Comparison of ENCODE assay signal across 7 mouse cellular contexts in the genomic region with DNA sequence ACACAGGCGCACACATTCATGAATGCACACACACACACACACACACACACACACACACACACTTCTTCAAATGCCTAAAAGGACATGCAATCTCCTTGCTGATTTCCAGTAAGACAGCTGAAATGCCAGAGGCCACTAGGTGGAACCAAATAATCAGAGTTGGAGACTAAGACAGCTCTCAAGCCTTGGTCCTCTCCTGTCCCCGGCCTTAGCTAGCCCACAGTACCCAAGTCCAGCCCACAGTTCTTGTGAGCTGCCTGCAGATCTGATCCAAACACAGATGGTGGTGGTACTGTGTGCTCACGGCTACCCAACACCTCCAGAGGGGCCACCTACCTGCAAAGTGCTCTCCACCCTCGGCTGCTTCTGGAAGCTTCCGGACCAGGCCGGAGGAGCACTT. TPM values are rescaled to one million over a fixed set of nuclear protein-coding genes. Genes with fewer than 3 reads are reported as not detected.
A peak's percentile ranks its signal among the peaks of the same experiment; 100 is the strongest.
DNase-seq lines count a peak whose midpoint lies in the region; ATAC-seq lines count a peak whose summit lies in the region.

No protein-coding gene starts in this region.

- H3K27ac ChIP-seq in embryonic facial prominence, embryonic 15.5 days (replicated peaks), result no peak overlapping the region
- no peak overlapping the region for H3K27ac ChIP-seq in hindbrain, embryonic 11.5 days (ENCODE audit: low read depth, low read length)
- no peak overlapping the region for H3K27ac ChIP-seq in stomach, embryonic 16.5 days (ENCODE audit: low read length)

- no peaks in the 10 kb centered on the region for H3K27me3 ChIP-seq in embryonic facial prominence, embryonic 15.5 days
- no peaks in the 10 kb centered on the region for H3K27me3 ChIP-seq in hindbrain, embryonic 11.5 days (ENCODE audit: control insufficient read depth, insufficient read depth, low read length)
- H3K27me3 ChIP-seq in stomach, embryonic 16.5 days (ENCODE audit: control insufficient read depth, insufficient read depth, low read length), result no peaks in the 10 kb centered on the region

- H3K9ac ChIP-seq in embryonic facial prominence, embryonic 15.5 days, result no peak overlapping the region
- no peak overlapping the region for H3K9ac ChIP-seq in hindbrain, embryonic 11.5 days (ENCODE audit: low read depth, low read length)
- no peak overlapping the region for H3K9ac ChIP-seq in stomach, embryonic 16.5 days (ENCODE audit: low read length)

- no peaks in the 10 kb centered on the region for H3K9me3 ChIP-seq in embryonic facial prominence, embryonic 15.5 days (replicated peaks)
- H3K9me3 ChIP-seq in hindbrain, embryonic 11.5 days (ENCODE audit: control insufficient read depth, low read length), result no peaks in the 10 kb centered on the region
- no peaks in the 10 kb centered on the region for H3K9me3 ChIP-seq in stomach, embryonic 16.5 days (replicated peaks; ENCODE audit: control insufficient read depth, low read length)

- H3K36me3 ChIP-seq in embryonic facial prominence, embryonic 15.5 days, result no peaks in the 10 kb centered on the region
- no peaks in the 10 kb centered on the region for H3K36me3 ChIP-seq in hindbrain, embryonic 11.5 days (ENCODE audit: control insufficient read depth, insufficient read depth, low read length)
- no peaks in the 10 kb centered on the region for H3K36me3 ChIP-seq in stomach, embryonic 16.5 days (ENCODE audit: control insufficient read depth, insufficient read depth, low read length)

- H3K4me2 ChIP-seq in embryonic facial prominence, embryonic 15.5 days (replicated peaks), result no peak overlapping the region
- no peak overlapping the region for H3K4me2 ChIP-seq in hindbrain, embryonic 11.5 days (replicated peaks; ENCODE audit: low read depth, low read length)
- no peak overlapping the region for H3K4me2 ChIP-seq in stomach, embryonic 16.5 days (ENCODE audit: low read depth, low read length)

- ATAC-seq in embryonic facial prominence, embryonic 15.5 days (ENCODE audit: insufficient number of reproducible peaks, low FRiP score, low TSS enrichment, low read depth), result peak; percentile 56; the same call in 1 of the 2 replicates
- ATAC-seq in hindbrain, embryonic 11.5 days (ENCODE audit: low FRiP score), result peak; percentile 40; the same call in 1 of the 2 replicates
- ATAC-seq in stomach, embryonic 16.5 days (ENCODE audit: insufficient read depth, low FRiP score), result peak; percentile 79

- 51% methylated on average over 6 of the region's 6 CpGs for WGBS in embryonic facial prominence, embryonic 15.5 days
- WGBS in hindbrain, embryonic 11.5 days, result 60% methylated on average over 6 of the region's 6 CpGs
- WGBS in stomach, embryonic 16.5 days, result 40% methylated on average over 6 of the region's 6 CpGs

- no peak overlapping the region for H3K4me3 ChIP-seq in embryonic facial prominence, embryonic 15.5 days (replicated peaks)
- H3K4me3 ChIP-seq in hindbrain, embryonic 11.5 days (ENCODE audit: low read depth, low read length), result no peak overlapping the region
- no peak overlapping the region for H3K4me3 ChIP-seq in stomach, embryonic 16.5 days (replicated peaks; ENCODE audit: low read length)

- H3K4me1 ChIP-seq in embryonic facial prominence, embryonic 15.5 days, result 0 out of 2 replicates have a peak, but pooled peaks cover 5% of the 10 kb centered on the region
- H3K4me1 ChIP-seq in hindbrain, embryonic 11.5 days (replicated peaks; ENCODE audit: control insufficient read depth, insufficient read depth, low read length), result no peaks in the 10 kb centered on the region
- H3K4me1 ChIP-seq in stomach, embryonic 16.5 days (ENCODE audit: control insufficient read depth, insufficient read depth, low read length), result peaks cover 6% of the 10 kb centered on the region; the same call in 1 of the 2 replicates

- peak; percentile 91 for DNase-seq in ES-CJ7 (ENCODE audit: low read depth, low spot score)
- peak; percentile 77 for DNase-seq in adrenal gland, postnatal 10 days
- peak; percentile 73 for DNase-seq in hindbrain, embryonic 11.5 days (ENCODE audit: low spot score)
- DNase-seq in layer of hippocampus, postnatal 10 days (ENCODE audit: low spot score in 2 of 2), result peak; percentile 71 to 78
- peak; percentile 66 for DNase-seq in mesoderm, embryonic 11.5 days (ENCODE audit: low read depth, low spot score)

RNA-seq across cellular contexts. Expression of a gene that starts 4.5 kb away (rescaled TPM):
- total RNA-seq in adrenal gland, postnatal 10 days (2021), result 1 to 10 TPM; 1.3 to 2.8 TPM
- polyA plus RNA-seq in embryonic facial prominence, embryonic 15.5 days (2015; fragmentation: Nextera tagmentation; extraction: Ambion mirVana), result 0.16 TPM in 1 of 2 replicates, not detected in the other
- polyA plus RNA-seq in hindbrain, embryonic 11.5 days (2014; fragmentation: Nextera tagmentation; extraction: Ambion mirVana), result not detected in 2 replicates
- 100 to 1,000 TPM; 120 to 129 TPM for total RNA-seq in layer of hippocampus, postnatal 10 days (2021)
- polyA plus RNA-seq in stomach, embryonic 16.5 days (2015; fragmentation: Nextera tagmentation; extraction: Ambion mirVana), result 0.90 and 1.3 TPM in 2 replicates

RNA-seq across cellular contexts. Expression of a gene that starts 25.4 kb away (rescaled TPM):
- total RNA-seq in adrenal gland, postnatal 10 days (2021), result 10 to 100 TPM; 49.2 to 57.7 TPM
- polyA plus RNA-seq in embryonic facial prominence, embryonic 15.5 days (2015; fragmentation: Nextera tagmentation; extraction: Ambion mirVana), result 77.8 and 85.7 TPM in 2 replicates
- 84.5 and 84.6 TPM in 2 replicates for polyA plus RNA-seq in hindbrain, embryonic 11.5 days (2014; fragmentation: Nextera tagmentation; extraction: Ambion mirVana)
- 100 to 1,000 TPM; 393 to 420 TPM for total RNA-seq in layer of hippocampus, postnatal 10 days (2021)
- 35.3 and 37.6 TPM in 2 replicates for polyA plus RNA-seq in stomach, embryonic 16.5 days (2015; fragmentation: Nextera tagmentation; extraction: Ambion mirVana)

RNA-seq across cellular contexts. Expression of a gene that starts 39.5 kb away (rescaled TPM):
- total RNA-seq in adrenal gland, postnatal 10 days (2021), result 1 to 10 TPM; 1.8 to 2.5 TPM
- polyA plus RNA-seq in embryonic facial prominence, embryonic 15.5 days (2015; fragmentation: Nextera tagmentation; extraction: Ambion mirVana), result 2.6 and 2.8 TPM in 2 replicates
- polyA plus RNA-seq in hindbrain, embryonic 11.5 days (2014; fragmentation: Nextera tagmentation; extraction: Ambion mirVana), result 1.3 and 2.1 TPM in 2 replicates
- total RNA-seq in layer of hippocampus, postnatal 10 days (2021), result under 1 TPM; 0.11 to 0.14 TPM
- 1.6 and 2.8 TPM in 2 replicates for polyA plus RNA-seq in stomach, embryonic 16.5 days (2015; fragmentation: Nextera tagmentation; extraction: Ambion mirVana)
